Mouse (Mus musculus) midbrain, embryonic 12.5 days (tissue): ENCODE data around the gene Atpaf2. TPM values are rescaled to one million over a fixed set of nuclear protein-coding genes. Genes with fewer than 3 reads are reported as not detected.

Experiments used
- ATAC-seq: fragments of 200-750 bp; cut with Nextera tagmentation; 2 replicates; pipeline ENCODE4 v1.8.0; 2017; ENCODE audit warnings: low read depth, moderate TSS enrichment, moderate library complexity; ENCODE audit not compliant: low FRiP score
- H3K27ac ChIP-seq: fragments of 300-500 bp; sonication (generic); replicated peaks from 2 replicates; pipeline ENCODE4 v1.5.1; 2016; ENCODE audit warnings: mild to moderate bottlenecking
- H3K27me3 ChIP-seq: fragments of 300-500 bp; sonication (generic); 2 replicates; pipeline ENCODE4 v1.6.1; 2016; ENCODE audit warnings: mild to moderate bottlenecking
- H3K36me3 ChIP-seq: fragments of 300-500 bp; sonication (generic); 2 replicates; pipeline ENCODE4 v1.6.1; 2016
- H3K4me1 ChIP-seq: fragments of 300-500 bp; sonication (generic); 2 replicates; pipeline ENCODE4 v1.6.1; 2016
- H3K4me2 ChIP-seq: fragments of 300-500 bp; sonication (generic); replicated peaks from 2 replicates; pipeline ENCODE4 v1.6.1; 2016; ENCODE audit warnings: mild to moderate bottlenecking, moderate library complexity
- H3K4me3 ChIP-seq: fragments of 300-500 bp; sonication (generic); 2 replicates; pipeline ENCODE4 v1.5.1; 2016; ENCODE audit warnings: mild to moderate bottlenecking
- H3K9ac ChIP-seq: fragments of 300-500 bp; sonication (generic); replicated peaks from 2 replicates; pipeline ENCODE4 v1.6.1; 2016; ENCODE audit warnings: mild to moderate bottlenecking, moderate library complexity
- H3K9me3 ChIP-seq: fragments of 300-500 bp; sonication (generic); 2 replicates; pipeline ENCODE4 v1.6.1; 2016; ENCODE audit warnings: mild to moderate bottlenecking
- WGBS: fragments of 180-500 bp; shearing (Covaris S2); methylation state at CpG from one replicate; pipeline ENCODE4 v1.1.7; 2016; 5-methylcytosine and 5-hydroxymethylcytosine counted together
- polyA plus RNA-seq: library from polyadenylated mRNA; unstranded; fragments of >200 nt; fragmentation: Nextera tagmentation; extraction: Ambion mirVana; gene quantifications from 2 replicates; pipeline ENCODE4 v1.2.1, GENCODE M21; 2016

The Atpaf2 gene
- polyA plus RNA-seq, 1 experiment from 2014 or later = 36.8 TPM

GRCm38 (mm10) chr11:60359936-60360335 lies 58.3 kb downstream of the Atpaf2 start:
- no peaks in the 10 kb centered on the region for H3K4me1 ChIP-seq
- H3K9me3 ChIP-seq = no peaks in the 10 kb centered on the region
- H3K27me3 ChIP-seq = no peaks in the 10 kb centered on the region
- H3K9ac ChIP-seq = no peak overlapping the region
- no peak overlapping the region for H3K27ac ChIP-seq
- no peak for ATAC-seq
- no peak overlapping the region for H3K4me3 ChIP-seq
- WGBS = 93% methylated on average over 1 of the region's 1 CpGs
- H3K36me3 ChIP-seq = no peaks in the 10 kb centered on the region
- H3K4me2 ChIP-seq = no peak overlapping the region

GRCm38 (mm10) chr11:60359138-60359537 lies 59.1 kb downstream of the Atpaf2 start:
- Histone ChIP-seq H3K36me3 (no peaks in the 10 kb centered on the region), H3K27ac (no peak overlapping the region), H3K4me1 (no peaks in the 10 kb centered on the region), H3K4me2 (no peak overlapping the region), H3K27me3 (no peaks in the 10 kb centered on the region), H3K9me3 (no peaks in the 10 kb centered on the region), H3K9ac (no peak overlapping the region), H3K4me3 (no peak overlapping the region)
- ATAC-seq = no peak
- WGBS = 79% methylated on average over 5 of the region's 5 CpGs

DNA sequence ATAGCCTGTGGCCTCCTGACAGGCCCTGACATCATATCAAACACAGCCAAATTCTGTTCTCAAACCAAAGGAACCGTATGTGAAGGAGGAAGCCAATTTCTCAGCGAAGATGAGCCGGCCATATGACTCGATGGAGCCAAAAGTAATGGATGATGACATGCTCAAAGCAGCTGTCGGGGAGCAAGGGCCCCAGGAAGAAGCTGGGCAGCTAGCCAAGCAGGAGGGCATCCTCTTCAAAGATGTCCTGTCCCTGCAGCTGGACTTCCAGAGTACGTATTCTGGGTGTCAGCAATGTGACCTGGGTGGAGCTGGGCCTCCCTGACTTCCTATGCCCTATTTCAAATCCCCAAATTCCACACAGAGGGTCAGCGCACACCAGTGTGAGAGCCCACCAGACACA lies 59.7 kb downstream of the Atpaf2 start:
- Histone ChIP-seq H3K4me2 (no peak overlapping the region), H3K27me3 (no peaks in the 10 kb centered on the region), H3K4me3 (no peak overlapping the region), H3K27ac (no peak overlapping the region), H3K36me3 (no peaks in the 10 kb centered on the region), H3K9me3 (no peaks in the 10 kb centered on the region), H3K4me1 (peaks cover 4% of the 10 kb centered on the region), H3K9ac (no peak overlapping the region)
- ATAC-seq = no peak
- 87% methylated on average over 7 of the region's 7 CpGs for WGBS

DNA sequence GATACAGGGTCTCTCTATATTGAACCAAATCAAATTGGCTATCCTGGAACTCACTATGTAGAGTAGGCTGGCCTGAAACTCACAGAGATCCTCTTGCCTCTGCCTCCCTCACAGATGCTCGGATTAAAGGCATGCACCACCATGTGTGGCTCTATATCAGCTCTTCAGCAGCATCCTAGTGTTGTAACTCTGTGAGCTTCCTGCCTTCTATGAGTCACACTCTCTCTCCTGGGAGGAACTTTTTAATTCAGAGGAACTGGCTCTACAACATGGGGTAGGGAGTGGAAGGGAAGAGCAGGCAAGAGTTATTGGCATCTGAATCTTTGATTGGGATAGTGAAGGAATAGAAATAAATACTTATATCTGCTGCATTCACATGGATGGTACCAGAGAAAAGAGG lies 61.1 kb downstream of the Atpaf2 start:
- Histone ChIP-seq H3K4me3 (no peak overlapping the region), H3K4me2 (no peak overlapping the region), H3K9ac (no peak overlapping the region), H3K27ac (no peak overlapping the region), H3K27me3 (no peaks in the 10 kb centered on the region), H3K36me3 (no peaks in the 10 kb centered on the region), H3K9me3 (no peaks in the 10 kb centered on the region), H3K4me1 (peaks cover 12% of the 10 kb centered on the region)
- no peak for ATAC-seq
- 51% methylated on average over 1 of the region's 1 CpGs for WGBS

GRCm38 (mm10) chr11:60355952-60356351 lies 62.3 kb downstream of the Atpaf2 start:
- H3K4me3 ChIP-seq = no peak overlapping the region
- H3K27ac ChIP-seq = no peak overlapping the region
- H3K36me3 ChIP-seq = no peaks in the 10 kb centered on the region
- H3K4me1 ChIP-seq = peaks cover 20% of the 10 kb centered on the region
- H3K9me3 ChIP-seq = no peaks in the 10 kb centered on the region
- no peak overlapping the region for H3K4me2 ChIP-seq
- 98% methylated on average over 2 of the region's 2 CpGs for WGBS
- ATAC-seq = no peak
- H3K9ac ChIP-seq = no peak overlapping the region
- H3K27me3 ChIP-seq = no peaks in the 10 kb centered on the region

- WGBS = under 1% methylated on average over 56 of the region's 57 CpGs
- Histone ChIP-seq H3K36me3 (no peaks in the 10 kb centered on the region), H3K27ac (peak within 1 kb of the TSS; percentile 52; the same call in 1 of the 2 replicates), H3K9me3 (no peaks in the 10 kb centered on the region), H3K4me3 (peak within 1 kb of the TSS; percentile 80), H3K4me1 (peaks cover 20% of the 10 kb centered on the region), H3K27me3 (no peaks in the 10 kb centered on the region), H3K4me2 (peak within 1 kb of the TSS; percentile 94), H3K9ac (peak within 1 kb of the TSS; percentile 73)
- peak; percentile 100 for ATAC-seq
Observed at GRCm38 (mm10) chr11:60352559-60353411, 65.5 kb downstream of the Atpaf2 start, which contains the start of the genes Tom1l2 and Drc3. TSS of gene Tom1l2 (minus strand) at chr11:60352905. TSS of gene Drc3 (plus strand) at chr11:60353329.

DNA sequence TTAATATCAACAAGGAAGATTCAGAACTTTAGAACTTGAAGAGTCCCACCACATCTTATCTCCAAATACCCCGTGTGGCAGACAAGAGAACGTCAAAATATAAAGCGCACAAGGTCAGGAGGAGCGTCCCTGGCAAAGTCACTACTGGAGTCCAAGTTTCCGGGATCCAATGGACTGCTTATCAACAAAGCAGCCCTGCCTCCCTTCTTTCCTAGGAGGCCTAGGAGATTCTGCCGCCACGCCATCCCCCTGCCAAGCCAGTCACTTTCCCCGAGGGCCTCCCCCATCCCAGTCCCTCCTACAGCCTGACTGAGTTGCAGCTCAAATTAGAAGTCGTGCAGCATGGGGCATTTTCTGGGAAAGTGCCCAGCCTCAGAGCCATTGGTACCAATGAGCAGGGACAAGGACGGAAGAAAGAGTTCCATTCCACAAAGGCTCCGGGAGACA lies 66.3 kb downstream of the Atpaf2 start:
- no peak for ATAC-seq
- Histone ChIP-seq H3K27ac (peak overlapping the region; percentile 52; the same call in 1 of the 2 replicates), H3K9me3 (no peaks in the 10 kb centered on the region), H3K4me3 (peak overlapping the region; percentile 80), H3K4me1 (peaks cover 20% of the 10 kb centered on the region), H3K36me3 (no peaks in the 10 kb centered on the region), H3K27me3 (no peaks in the 10 kb centered on the region), H3K4me2 (peak overlapping the region; percentile 94), H3K9ac (peak overlapping the region; percentile 73)
- WGBS = 21% methylated on average over 11 of the region's 11 CpGs

DNA sequence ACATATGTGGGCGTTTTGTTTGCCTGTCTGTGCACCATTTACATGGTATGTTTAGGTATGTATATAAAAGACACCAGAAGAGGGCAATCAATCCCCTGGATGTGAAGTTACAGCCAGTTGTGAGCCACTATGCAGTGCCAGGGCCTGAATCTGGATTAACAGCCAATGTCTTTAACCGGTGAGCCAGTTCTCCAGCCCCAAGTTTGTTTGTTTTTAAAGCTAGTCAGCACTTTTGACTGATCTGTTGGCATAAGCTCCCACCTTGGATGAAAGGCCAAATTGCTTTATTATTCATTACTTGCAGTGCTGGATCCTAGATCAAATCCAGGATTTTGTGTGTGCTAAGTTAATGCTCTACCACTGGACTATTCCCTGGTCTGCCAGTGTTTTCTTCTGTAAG lies 66.9 kb downstream of the Atpaf2 start:
- WGBS = 71% methylated on average over 2 of the region's 2 CpGs
- H3K9ac ChIP-seq = no peak overlapping the region
- ATAC-seq = no peak
- peaks cover 20% of the 10 kb centered on the region for H3K4me1 ChIP-seq
- H3K36me3 ChIP-seq = no peaks in the 10 kb centered on the region
- no peaks in the 10 kb centered on the region for H3K9me3 ChIP-seq
- peak overlapping the region; percentile 94 for H3K4me2 ChIP-seq
- H3K27me3 ChIP-seq = no peaks in the 10 kb centered on the region
- H3K27ac ChIP-seq = no peak overlapping the region
- H3K4me3 ChIP-seq = no peak overlapping the region; the same call in 1 of the 2 replicates

Other genes starting within 250 kb of the Atpaf2 start
- gene Srebf1, start 195.9 kb downstream of the Atpaf2 start, polyA plus RNA-seq = 46.8 and 56.8 TPM in 2 replicates
- 33.3 and 37.3 TPM in 2 replicates for gene Tom1l2, start 65.6 kb downstream of the Atpaf2 start, polyA plus RNA-seq
- gene Drc3, start 65.1 kb downstream of the Atpaf2 start, polyA plus RNA-seq = 2.5 and 2.7 TPM in 2 replicates
- gene Gid4, start 1.3 kb downstream of the Atpaf2 start, polyA plus RNA-seq = 32.4 and 36.1 TPM in 2 replicates
- gene Drg2, start 36.1 kb upstream of the Atpaf2 start, polyA plus RNA-seq = 94.6 and 103 TPM in 2 replicates
- gene Myo15, start 50.9 kb upstream of the Atpaf2 start, polyA plus RNA-seq = 0.03 and 0.11 TPM in 2 replicates
- 33.8 and 40.1 TPM in 2 replicates for gene Alkbh5, start 117.9 kb upstream of the Atpaf2 start, polyA plus RNA-seq